Mouse (Mus musculus) spleen, embryonic (tissue): ENCODE measurements around the gene Arhgap29.

ENCODE experiments used
- CTCF ChIA-PET: fragments of 350-600 bp; sonication (Branson Sonifier 250); formaldehyde crosslinking; loops from one replicate; lab custom pipeline; 2022; lab: Charles Lee

Gene Arhgap29

GRCm38 (mm10) chr3:121952041-121952591, at the start of gene Arhgap29:
Arhgap29 (plus strand) TSS chr3:121952541.
- CTCF ChIA-PET: no interaction called here

- CTCF ChIA-PET: no interaction called here
These were observed 49.6 kb upstream of the Arhgap29 start for GRCm38 (mm10) chr3:121902729-121903128.

GRCm38 (mm10) chr3:121903286-121903685, 49.1 kb upstream of the Arhgap29 start:
- CTCF ChIA-PET: no interaction called here

- CTCF ChIA-PET: no interaction called here
These were observed 48.6 kb upstream of the Arhgap29 start for GRCm38 (mm10) chr3:121903695-121904094.

- CTCF ChIA-PET: no interaction called here
These were observed 47.9 kb upstream of the Arhgap29 start for GRCm38 (mm10) chr3:121904476-121904875.

- CTCF ChIA-PET: no interaction called here
These were observed 45.7 kb upstream of the Arhgap29 start for GRCm38 (mm10) chr3:121906623-121907022.

GRCm38 (mm10) chr3:121909155-121909554, 43.2 kb upstream of the Arhgap29 start:
- CTCF ChIA-PET: no interaction called here

- CTCF ChIA-PET: no interaction called here
These were observed 38.9 kb upstream of the Arhgap29 start for GRCm38 (mm10) chr3:121913476-121913875.

- CTCF ChIA-PET: interaction anchor here (0.5 kb wide), 1 partner anchor 16 kb away, joined by 4 read pairs; no protein-coding TSS in a partner anchor
These were observed 37.7 kb upstream of the Arhgap29 start for GRCm38 (mm10) chr3:121914459-121915185.

GRCm38 (mm10) chr3:121915191-121915590, 37.1 kb upstream of the Arhgap29 start:
- CTCF ChIA-PET: interaction anchor here (0.5 kb wide), 1 partner anchor 16 kb away, joined by 4 read pairs; no protein-coding TSS in a partner anchor

GRCm38 (mm10) chr3:121916802-121917532, 35.4 kb upstream of the Arhgap29 start:
- CTCF ChIA-PET: no interaction called here

- CTCF ChIA-PET: no interaction called here
These were observed 34.7 kb upstream of the Arhgap29 start for GRCm38 (mm10) chr3:121917658-121918057.

GRCm38 (mm10) chr3:121919961-121920360, 32.4 kb upstream of the Arhgap29 start:
- CTCF ChIA-PET: no interaction called here

GRCm38 (mm10) chr3:121920769-121921168, 31.6 kb upstream of the Arhgap29 start:
- CTCF ChIA-PET: no interaction called here

GRCm38 (mm10) chr3:121924768-121925486, 27.4 kb upstream of the Arhgap29 start:
- CTCF ChIA-PET: no interaction called here

- CTCF ChIA-PET: interaction anchor here (0.5 kb wide), 1 partner anchor 50 kb away, joined by 3 read pairs; no protein-coding TSS in a partner anchor
These were observed 24.7 kb upstream of the Arhgap29 start for GRCm38 (mm10) chr3:121927601-121928000.

- CTCF ChIA-PET: no interaction called here
These were observed 19.5 kb upstream of the Arhgap29 start for GRCm38 (mm10) chr3:121932815-121933214.

- CTCF ChIA-PET: no interaction called here
These were observed 16.1 kb upstream of the Arhgap29 start for GRCm38 (mm10) chr3:121936241-121936640.

GRCm38 (mm10) chr3:121937036-121937435, 15.3 kb upstream of the Arhgap29 start:
- CTCF ChIA-PET: no interaction called here

- CTCF ChIA-PET: no interaction called here
These were observed 12.7 kb upstream of the Arhgap29 start for GRCm38 (mm10) chr3:121939658-121940057.

- CTCF ChIA-PET: no interaction called here
These were observed 12.0 kb upstream of the Arhgap29 start for GRCm38 (mm10) chr3:121940094-121940889.
